23 mouse cellular contexts compared by ENCODE assay signal in the genomic region with DNA sequence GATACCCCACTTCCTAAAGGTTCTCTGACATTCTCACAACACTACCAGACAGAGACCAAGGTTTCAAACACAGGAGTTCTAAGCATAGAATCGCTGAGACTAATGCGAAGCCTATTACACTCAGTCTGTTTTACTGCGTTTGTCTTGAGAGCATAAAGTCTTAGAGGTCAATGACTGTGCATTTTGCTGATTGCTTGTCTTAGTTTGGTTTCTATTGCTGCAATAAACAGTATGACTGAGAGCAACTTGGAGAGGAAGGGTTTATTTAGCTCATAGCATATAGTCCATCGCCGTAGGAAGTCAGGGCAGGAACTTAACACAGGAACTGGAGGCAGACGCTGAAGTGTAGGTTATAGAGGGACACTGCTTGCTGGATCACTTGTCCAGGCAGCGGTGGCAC.
"Had no signal": no experiment of that assay in that cellular context is flagged by ENCODE, and none has a peak within 500 bp of the region (broad histone marks: within the 10 kb centered on the region; RNA-seq: fewer than 3 reads in every experiment).

No protein-coding gene starts in this region.

- DNase-seq: gastrocnemius, postnatal 14 days; gastrocnemius, postnatal 36 days; heart, adult 18-20 months; heart, postnatal 14 days; heart, postnatal 36 days; kidney, adult 18-20 months; kidney, adult 8-10 months; kidney, postnatal 10 days; kidney, postnatal 25 days; kidney, postnatal 4 days; liver; liver, embryonic 13.5 days had no signal

- H3K27ac ChIP-seq: heart, embryonic 13.5 days; heart, embryonic 15.5 days; hindbrain, embryonic 13.5 days; hindbrain, embryonic 15.5 days; hindbrain, postnatal 0 days; layer of hippocampus, adult 2 months; left cerebral cortex, adult 2 months; limb, embryonic 10.5 days; limb, embryonic 12.5 days; liver, embryonic 13.5 days had no signal

- H3K27me3 ChIP-seq: heart, embryonic 13.5 days; hindbrain, embryonic 13.5 days; hindbrain, embryonic 15.5 days; liver, embryonic 13.5 days had no signal

- H3K4me2 ChIP-seq: heart, embryonic 11.5 days; heart, embryonic 13.5 days; heart, embryonic 15.5 days; hindbrain, embryonic 13.5 days; hindbrain, embryonic 15.5 days; limb, embryonic 12.5 days; liver, embryonic 11.5 days; liver, embryonic 13.5 days had no signal

- ATAC-seq: hindbrain, postnatal 0 days had no signal

- H3K9me3 ChIP-seq: heart, embryonic 13.5 days; heart, embryonic 15.5 days; hindbrain, embryonic 13.5 days; hindbrain, embryonic 15.5 days; limb, embryonic 10.5 days; limb, embryonic 12.5 days; liver, embryonic 13.5 days had no signal

- H3K9ac ChIP-seq: heart, embryonic 13.5 days; heart, embryonic 15.5 days; hindbrain, embryonic 13.5 days; hindbrain, embryonic 15.5 days; limb, embryonic 12.5 days; liver, embryonic 13.5 days had no signal

- H3K4me3 ChIP-seq: heart, embryonic 13.5 days; heart, embryonic 15.5 days; hindbrain, embryonic 13.5 days; hindbrain, embryonic 15.5 days; layer of hippocampus, adult 2 months; left cerebral cortex, adult 2 months; limb, embryonic 12.5 days; liver, embryonic 13.5 days had no signal

- H3K4me1 ChIP-seq: heart, embryonic 15.5 days; liver, embryonic 13.5 days had no signal

- H3K36me3 ChIP-seq: heart, embryonic 13.5 days; heart, embryonic 15.5 days; hindbrain, embryonic 13.5 days; hindbrain, embryonic 15.5 days; limb, embryonic 10.5 days; limb, embryonic 12.5 days; liver, embryonic 13.5 days had no signal
